Mouse (Mus musculus): Measurements from ENCODE around the gene Csf2.

The Csf2 gene

DNA sequence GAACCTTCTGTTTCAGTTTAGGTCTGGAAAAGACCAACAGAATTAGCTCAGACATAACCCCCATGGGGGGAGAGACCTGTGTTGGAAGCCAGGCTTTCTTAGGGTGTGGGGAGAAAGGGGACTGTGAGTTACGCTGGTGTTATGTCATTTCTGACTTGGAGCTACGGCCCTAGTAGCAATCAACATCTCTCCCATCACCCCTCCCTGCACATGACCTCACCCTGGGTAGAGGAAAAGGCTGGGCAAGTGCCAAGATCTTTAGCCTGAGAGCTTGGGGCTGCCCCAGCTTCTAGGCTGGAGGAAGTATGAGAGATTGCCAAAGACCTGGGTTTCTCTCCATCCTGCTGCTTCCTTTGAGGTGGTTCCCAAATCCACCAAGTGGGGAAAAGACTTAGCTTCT lies 12.5 kb downstream of the Csf2 start:
- DNase-seq (ENCODE audit: low spot score), result no peak

DNA sequence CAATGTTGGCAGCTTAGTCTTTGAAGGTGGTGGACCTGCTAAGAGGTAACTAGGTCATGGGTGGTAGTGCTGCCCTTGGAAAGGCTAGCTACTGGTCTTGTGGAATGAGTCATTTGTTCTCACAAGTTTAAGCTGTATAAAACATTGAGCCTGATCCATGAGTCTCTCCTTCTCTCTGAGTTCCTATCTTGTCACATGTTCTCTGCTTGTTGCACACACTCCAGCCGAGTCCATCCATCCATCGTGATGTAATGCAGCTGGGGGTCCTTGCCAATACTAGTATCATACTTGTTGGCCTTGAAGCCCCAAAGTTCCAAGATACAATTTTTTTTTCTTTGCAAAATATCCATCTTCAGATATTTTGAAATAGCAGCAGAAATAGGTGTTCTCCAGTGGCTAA lies 22.0 kb downstream of the Csf2 start:
- DNase-seq (ENCODE audit: low spot score), result no peak

DNA sequence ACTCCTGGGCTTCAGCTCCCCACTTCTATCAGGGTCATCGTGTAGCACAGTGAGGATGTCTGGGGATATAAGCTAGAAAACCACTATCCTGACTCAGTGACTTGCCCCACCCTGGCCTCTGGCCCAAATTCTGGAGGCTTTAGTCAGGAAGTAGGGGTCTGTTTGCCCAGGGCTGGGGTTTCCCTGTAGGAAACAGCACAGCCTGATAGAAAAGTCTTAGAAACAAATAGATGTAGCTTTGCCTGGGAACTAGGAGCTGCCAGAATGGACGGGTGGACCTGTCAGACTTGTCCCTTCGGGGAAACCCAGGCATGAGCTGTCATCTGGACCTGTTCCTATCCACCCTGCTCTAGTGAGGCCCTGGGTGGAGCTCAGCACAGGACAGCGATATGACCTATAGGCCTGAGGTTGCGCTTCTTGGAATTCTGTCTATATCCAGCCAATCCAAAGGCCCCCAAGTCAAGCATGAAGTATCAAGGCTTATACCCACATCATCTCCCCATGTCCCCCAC lies 24.9 kb downstream of the Csf2 start:
- DNase-seq (ENCODE audit: low spot score), result no peak

DNA sequence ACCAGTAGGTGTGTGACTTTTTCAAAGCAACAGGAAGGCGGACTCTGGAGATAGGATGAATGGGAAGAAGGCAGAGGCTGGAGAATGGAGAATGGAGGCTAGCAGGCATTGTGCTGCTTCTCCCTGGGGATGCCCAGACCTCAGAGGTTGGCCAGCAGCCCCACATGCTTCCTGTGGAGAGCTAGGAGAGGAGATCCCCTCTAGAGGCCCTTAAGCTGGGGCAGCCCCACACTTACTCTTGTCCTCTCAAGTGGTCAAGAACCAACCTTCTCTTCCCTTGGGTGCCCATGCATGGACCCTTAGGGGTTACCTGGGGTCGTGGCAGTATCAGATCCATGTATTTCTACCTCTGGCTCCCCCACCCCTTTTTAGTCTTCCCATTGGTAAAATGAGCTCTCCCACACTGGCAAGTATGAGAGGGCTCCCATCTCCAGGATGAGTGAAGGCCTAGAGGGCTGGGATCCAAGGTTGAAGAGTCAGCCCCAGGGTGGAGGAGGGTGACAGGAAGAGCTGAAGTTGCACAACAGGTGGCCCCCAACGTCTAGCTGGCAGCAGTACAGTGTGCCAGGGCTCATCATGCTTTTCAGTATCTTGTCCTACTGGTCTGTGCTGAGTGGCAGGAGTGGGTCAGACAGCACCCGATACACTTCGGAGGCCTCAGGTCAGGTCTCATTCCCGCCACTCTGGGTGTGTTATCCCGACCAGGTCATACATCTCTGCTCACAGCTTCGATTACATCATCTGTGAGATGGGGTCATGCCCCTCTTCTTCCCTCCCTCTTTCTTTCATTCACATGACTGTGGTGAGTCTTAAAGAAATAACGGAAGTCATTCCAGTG lies 25.6 kb downstream of the Csf2 start:
- no peak for DNase-seq (ENCODE audit: low spot score)

DNA sequence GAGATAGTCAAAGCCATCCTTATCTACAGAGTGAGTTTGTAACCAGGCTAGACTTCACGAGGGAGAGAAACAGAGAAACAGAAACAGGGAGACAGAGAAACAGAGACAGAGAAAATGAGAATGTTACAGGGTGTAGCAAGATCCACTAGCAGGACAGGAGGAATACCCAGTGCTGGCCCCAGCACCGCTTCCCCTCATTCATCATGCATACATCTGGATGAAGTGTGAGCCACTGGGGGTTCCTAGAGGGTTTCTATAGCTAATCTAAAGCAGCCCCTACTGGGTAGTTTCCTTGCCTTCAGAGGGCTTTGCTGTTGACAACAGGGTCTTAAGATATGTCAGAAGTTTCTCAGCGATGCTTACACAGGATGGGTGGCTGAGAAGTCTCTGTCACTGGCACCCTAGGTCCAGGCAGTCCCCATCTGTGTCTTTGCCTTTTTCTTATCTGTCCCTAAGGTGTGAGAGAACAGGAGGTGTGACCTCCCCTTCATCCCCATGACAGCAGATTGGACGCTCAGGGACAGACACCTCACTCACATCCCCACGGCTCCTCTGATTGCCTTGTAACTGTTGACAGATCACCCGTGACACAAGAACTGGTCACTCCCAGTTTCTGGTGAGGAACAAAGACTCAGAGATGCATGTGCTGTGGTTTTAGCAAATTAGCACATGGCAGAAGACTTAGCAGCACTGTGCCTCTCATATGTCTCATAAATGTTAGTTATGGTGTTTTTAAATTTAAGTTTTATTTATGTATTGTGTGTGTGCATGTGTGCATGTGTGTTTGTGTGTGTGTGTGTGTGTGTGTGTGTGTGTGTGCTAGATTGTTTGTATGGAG lies 29.3 kb downstream of the Csf2 start:
- DNase-seq (ENCODE audit: low spot score), result no peak

DNA sequence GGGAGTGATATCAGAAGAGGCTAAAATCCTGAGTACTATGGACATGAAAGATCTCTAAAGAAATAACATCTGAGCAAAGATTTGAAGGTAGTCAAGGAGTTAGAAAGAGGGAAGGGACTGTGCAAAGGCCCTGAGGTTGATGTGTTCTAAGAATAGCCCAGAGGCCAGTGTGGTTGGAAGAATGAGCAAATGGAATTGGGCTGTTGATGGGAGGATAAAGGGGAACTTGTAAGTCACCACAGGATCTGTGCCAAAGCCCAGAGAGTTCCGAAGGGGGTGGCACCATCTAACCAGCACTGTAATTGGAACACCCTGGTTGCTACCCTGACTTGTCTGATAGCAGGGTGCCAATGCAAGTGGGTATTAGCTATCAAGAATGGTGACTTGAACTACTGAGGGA lies 30.3 kb downstream of the Csf2 start:
- no peak for DNase-seq (ENCODE audit: low spot score)

DNA sequence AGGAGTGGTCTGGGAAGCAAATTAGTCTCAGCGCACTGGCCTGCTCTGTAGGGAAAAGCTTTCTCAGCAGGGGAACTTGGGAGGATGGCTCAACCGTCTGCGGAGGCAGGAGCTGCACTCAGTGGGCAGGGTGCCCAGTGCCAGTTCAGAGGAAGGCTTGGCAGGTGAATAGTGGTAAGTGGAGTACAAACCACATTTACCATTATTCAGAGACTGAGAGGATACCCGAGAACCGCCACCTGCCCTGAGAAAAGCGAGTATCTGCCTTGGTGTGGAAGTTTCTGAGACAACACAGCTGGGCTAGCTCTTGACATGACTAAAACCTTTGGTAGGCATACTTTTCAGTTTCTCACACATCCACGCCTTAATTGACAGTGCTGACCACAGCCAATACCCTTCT lies 32.1 kb downstream of the Csf2 start:
- no peak for DNase-seq (ENCODE audit: low spot score)

DNA sequence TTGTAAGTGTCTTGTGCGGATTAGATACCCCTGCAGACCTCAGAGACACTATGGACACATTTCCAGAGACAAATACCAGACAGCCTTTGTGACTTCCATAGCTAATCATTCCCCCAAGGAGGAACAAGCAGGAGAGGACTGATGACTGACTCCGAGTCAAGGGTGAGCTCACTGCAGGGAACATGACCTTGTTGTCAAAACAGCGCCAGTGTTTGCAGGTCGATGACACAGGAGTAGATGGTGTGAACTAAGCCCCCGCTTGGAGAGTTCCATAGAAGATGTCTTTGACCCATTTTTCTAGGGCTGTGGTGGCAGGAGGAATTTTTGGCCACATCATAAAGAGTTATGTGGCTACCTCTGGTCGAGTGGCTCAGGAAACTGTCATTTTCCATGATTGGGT lies 33.4 kb downstream of the Csf2 start:
- no peak for DNase-seq (ENCODE audit: low spot score)

DNA sequence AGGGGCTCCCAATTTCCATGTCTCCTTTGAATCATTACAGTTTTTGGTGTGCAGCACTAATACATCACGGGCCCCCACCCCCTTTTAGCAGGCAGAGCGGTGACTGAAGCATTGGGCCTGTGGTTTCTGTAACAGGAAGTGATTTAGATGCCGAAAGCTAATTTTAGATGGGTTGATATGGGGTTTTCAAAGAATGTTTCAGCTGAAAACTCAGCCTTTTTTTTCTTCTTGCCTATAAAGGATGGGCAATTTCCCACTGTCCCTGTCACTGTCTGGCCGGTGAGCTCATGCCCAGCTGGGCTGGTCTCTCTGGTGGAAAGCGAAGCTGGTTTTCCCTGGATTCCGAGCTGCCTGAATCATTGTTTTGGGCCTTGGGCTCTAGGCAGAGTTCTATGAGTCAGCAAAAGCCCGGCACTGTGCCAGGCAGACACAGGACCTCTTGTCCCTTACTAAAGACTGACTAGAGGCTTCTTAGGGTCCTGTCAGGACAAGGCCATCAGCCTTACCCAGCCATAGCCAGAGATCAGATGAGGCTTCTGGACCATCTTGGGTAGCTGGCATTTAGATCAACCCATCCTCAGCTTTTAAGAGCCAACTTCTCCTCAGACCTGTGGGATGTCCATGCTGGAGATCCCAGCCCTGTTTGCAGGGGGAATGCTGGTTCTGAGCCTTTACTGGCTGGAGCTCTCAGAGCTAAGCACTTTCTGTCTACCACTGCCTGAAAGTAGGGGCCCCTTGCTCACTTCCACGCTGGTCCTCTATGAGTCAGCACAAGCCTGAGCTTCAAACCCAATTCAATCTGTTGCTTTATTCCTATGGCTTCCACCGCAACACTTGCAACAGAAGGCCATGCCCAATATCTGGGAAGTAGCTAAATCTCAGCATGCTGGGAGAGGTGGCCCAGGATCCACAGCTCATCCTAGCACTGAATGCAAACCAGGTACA lies 34.7 kb downstream of the Csf2 start:
- peak; percentile 50 for DNase-seq (ENCODE audit: low spot score)

DNA sequence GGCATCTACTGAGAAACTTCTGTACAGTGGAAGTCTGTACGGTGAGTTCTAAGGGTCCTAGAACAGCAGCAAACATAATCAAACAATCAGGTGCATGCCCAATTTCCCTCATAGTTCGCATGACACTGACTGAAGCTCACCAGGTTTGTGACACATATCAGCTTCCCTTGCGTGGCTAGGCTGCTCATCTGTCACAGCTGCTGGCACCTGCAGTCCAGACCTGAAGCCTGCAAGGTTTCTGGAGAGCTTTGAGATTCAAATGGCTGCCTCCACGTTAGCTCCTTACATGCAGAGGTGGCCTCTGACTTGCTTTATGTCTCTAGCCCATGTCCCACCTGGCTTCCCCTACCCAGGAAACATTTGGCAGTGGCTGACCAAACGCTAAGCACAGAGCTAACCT lies 35.8 kb downstream of the Csf2 start:
- no peak for DNase-seq (ENCODE audit: low spot score)

DNA sequence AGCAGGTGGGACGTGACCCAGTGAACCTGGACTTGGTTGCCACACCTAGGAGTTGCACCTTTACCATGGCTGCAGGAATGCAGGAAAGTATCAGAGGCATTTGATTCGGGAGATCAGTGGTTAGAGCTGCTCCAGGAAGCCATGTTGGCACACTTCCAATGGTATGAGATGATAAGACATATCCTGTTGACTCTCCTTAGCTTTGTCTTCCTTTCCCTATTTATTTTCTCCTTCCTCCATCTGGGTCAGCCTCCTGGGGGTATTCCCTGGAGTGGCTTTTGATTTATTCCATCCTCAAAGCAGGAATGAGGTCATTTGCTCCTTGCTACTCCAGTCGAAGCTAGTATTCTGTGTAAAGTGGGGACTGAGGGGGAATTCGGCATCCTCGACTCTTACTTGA lies 42.5 kb downstream of the Csf2 start:
- DNase-seq (ENCODE audit: low spot score), result no peak

DNA sequence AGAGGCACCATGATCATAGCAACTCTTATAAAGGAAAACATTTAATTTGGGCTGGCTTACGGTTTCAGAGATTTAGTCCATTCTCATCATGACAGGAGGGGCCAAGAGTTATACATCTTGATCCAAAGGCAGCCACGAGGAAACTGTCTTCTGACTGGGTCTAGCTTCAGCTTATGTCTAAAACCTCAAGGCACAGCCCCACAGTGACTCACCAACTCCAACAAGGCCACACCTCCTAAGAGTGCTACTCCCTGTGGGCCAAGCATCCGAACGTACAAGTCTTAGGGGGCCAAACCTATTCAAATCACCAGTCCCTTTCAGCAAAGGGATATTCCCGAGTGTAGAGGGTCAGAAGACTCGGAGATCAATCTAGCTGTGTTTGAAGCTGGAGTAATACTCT lies 44.1 kb downstream of the Csf2 start:
- no peak for DNase-seq (ENCODE audit: low spot score)

DNA sequence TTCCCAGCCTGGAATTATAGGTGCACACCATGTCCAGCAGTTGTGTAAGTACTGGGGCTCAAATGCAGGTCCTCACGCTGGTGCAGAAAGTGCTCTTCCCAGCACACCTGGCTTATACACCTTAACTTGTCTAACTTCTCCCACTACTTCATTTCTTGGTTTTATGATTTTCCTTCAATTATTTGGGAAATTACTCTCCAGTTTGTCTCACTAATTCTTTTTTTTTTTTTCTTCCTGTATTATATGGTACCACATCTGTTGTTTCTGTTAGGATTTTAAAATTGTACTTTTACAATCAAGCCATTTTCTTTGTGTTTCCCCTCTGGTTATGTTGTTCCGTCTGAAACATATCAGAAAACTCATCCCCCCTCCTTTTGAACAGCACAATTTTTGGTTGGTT lies 44.7 kb downstream of the Csf2 start:
- no peak for DNase-seq (ENCODE audit: low spot score)

DNA sequence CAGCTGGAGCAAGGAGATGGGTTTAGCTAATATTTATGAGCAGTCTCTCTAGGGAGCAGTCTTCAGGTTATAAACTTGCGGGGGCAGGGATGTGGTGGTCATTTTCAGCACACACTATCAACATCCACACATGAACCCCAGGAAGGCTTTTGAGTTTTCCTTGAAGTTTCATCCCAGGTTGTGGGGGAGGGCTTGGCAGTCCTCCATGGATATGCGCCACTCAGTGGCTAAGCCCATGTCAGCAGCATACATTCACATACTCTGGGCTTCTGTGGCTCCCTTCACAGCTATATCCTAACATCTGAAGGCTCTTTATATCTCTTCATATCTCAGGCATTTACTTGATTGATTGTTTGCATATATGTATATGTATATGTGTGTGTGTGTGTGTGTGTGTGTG lies 46.3 kb downstream of the Csf2 start:
- DNase-seq (ENCODE audit: low spot score), result no peak

DNA sequence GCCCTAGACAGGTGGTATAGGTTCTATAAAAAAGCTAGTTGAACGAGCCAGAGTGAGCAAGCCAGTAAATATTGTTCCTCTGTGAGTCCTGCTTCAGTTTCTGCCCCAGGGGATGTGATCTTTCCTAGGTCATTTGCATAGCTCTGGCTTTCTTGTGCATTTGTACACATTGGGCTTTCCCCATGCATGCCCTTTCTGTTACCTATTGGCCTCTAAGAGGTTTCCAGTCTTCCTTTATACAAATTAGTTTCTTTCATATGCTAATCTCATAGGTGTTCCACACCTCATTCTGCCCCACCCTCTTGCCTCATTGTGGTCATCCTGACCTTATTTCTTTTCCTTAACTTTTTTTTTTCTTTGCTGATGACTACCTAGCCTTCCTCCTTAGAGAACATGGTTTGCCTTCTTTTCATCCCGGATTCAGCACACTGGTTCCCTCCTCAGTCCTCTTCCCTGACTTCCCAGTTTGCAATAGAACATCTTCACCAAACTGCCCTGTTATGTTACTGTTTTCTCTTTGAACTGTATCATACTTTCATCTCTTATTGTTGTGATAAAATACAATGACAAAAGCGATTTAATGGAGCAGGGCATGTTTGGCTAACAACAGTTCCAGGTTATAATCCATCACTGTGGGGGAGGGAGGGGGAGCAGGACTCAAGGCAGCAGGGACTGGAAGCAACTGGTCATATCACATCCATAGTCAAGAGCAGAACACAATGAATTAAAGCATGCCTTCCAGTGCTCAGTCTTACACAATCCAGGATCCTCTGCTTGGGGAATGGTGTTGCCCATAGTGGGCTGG lies 47.4 kb downstream of the Csf2 start:
- DNase-seq (ENCODE audit: low spot score), result no peak

DNA sequence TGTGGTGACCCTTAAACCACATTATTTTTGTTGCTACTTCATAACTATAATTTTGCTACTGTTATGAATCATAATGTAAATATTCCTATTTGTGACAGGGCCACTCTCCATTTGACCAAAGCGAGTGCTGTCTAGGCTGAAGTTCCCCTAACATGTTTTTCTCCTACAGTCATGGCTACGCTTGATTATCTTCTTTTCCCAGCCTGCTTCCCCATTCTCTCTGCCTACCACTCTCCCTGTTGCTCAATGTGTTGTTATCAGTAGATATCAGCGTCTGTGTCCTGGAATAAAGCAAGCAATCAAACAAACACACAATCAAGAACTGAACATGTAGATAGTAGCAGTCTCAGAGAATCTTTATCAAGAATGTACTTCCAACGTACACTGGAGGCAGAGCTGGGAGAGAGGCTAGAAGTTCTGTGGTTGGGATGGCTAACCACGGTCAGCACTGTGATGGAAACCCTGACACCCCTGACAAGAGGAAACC lies 48.1 kb downstream of the Csf2 start:
- no peak for DNase-seq (ENCODE audit: low spot score)
